Mouse (Mus musculus) v-Abl transformed pro-B cells (cell line): ENCODE data around the gene Myoc.

Source experiments
- in situ Hi-C, 2 experiments: fragments of 400-800 bp; cut with MboI; formaldehyde crosslinking; loops; one replicate each; pipeline ENCODE4 v1.15.1; 2025; ENCODE audit not compliant: unreplicated experiment in 2 of 2

Myoc gene

DNA sequence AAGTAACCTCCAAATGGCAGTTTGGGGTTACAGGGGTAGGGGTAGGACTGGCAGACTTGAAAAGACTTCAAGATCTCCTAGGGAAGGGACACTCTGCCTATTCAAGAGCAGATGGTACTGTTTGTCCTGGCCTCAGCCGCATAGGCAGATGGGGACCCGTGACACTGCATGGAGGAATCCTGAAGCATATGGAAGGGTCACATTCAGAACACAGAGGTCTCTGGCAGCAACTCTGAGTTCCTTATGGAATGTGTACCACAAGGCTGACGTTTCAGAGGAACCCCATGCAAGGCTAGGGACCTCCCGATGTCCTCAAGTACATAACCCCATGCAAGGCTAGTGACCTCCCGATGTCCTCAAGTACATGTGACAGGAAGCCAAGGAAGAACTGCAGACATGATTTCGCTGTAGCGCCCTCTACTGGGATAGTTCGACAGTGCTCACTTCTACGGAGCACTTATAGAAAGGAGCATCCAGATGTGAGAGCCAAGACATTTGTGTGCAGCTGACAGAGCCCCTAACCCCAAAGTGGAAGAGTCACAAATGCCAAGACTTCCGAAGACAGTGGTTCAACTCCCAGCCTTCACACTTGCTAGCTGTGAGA, 7.2 kb downstream of the Myoc start:
- in situ Hi-C loops: no loop called here

DNA sequence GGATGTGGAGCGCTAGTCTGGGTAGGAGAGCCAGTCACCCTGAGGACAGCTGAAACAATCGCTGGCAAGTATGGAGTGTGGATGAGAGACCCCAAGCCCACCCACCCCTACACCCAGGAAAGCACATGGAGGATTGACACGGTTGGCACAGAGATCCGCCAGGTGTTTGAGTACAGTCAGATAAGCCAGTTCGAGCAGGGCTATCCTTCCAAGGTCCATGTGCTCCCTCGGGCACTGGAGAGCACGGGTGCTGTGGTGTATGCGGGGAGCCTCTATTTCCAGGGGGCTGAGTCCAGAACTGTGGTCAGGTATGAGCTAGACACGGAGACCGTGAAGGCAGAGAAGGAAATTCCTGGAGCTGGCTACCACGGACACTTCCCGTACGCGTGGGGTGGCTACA, 9.5 kb downstream of the Myoc start:
- in situ Hi-C loops: no loop called here

DNA sequence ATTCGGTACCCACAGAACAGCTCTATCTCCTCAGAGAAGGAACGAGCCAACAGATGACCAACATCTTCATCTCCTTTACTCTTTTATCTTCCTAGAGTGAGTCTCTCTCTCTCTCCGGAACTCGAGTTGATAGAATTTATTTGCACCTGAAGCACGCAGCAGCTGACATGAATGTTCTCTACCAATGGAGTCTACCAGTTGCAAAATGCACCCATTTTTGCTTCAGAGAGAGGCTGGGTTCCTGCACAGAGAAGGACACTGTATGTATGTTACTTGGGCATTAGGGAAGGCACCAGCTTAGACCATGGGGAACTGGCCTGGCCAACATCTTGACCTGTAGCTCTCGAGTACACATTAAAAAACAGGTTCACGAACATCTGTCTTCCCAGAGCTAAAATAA, 19.2 kb downstream of the Myoc start, which contains the start of gene Myocos:
Myocos (minus strand) TSS at position 101 of the 400 bp plus-strand sequence.
- in situ Hi-C loops: loop anchor here in 1 of 2 experiments (25.0 kb wide), 1 partner anchor 296 kb away; no protein-coding TSS in a partner anchor

DNA sequence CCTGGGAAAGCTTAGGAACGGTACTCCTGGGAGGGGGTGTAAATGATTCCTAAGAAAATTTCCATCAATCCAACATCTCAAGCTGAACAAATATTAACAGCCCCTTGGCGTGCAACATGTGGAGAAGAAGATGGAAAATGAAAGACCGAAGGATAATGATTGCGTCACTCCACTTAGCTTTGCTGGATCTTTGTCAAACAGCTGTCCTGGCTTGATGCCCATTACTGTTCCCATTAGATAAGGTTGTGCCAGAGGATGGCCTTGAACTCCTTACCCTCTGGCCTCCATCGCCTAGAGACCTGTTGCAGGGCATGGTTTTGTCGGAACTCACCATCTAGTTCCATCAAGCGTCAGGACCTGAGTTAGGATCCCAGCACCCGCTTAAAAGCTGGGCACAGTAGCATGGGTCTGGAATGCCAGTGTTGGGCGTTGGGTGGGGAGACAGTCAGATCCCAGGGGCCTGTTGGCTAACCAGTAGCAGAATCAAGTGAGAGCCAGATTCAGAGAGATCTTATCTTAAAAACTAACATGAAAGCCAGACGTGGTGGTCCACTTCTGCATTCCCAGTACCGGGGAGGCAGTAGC, 21.4 kb downstream of the Myoc start:
- in situ Hi-C loops: loop anchor here (5.0 to 25.0 kb wide), 5 partner anchors 108 to 686 kb away; partner anchors contain the start of gene 4930558K02Rik (in 1 of the 2)

DNA sequence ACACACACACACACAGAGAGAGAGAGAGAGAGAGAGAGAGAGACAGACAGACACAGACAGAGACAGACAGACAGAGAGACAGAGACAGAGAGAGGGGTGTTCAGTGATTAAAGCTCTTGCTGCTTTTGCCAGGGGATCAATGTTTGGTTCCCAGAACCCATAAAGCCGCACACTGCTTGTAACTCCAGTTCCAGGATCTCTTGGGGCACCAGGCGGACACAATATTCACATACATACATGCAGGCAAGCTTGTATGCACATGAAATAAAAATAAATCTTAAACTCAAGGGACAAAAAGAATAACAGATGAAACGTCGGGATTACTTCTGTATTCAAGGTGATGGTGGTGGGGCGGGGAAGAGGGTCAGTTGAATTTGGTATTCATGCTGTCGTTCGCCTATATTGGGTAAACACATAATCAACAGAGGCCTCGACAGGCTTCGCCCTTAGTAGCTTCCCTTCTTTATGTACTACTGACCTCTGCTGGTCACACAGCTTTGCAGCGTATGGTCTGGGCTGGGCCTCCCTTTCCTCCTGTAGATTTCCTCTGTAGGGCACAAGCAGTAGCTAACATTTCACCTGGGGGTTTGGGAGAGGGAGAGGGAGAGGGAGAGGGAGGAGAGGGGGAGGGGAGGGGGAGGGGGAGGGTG, 26.0 kb downstream of the Myoc start:
- in situ Hi-C loops: loop anchor here (5.0 to 25.0 kb wide), 5 partner anchors 113 to 690 kb away; partner anchors contain the start of gene 4930558K02Rik (in 1 of the 2)

DNA sequence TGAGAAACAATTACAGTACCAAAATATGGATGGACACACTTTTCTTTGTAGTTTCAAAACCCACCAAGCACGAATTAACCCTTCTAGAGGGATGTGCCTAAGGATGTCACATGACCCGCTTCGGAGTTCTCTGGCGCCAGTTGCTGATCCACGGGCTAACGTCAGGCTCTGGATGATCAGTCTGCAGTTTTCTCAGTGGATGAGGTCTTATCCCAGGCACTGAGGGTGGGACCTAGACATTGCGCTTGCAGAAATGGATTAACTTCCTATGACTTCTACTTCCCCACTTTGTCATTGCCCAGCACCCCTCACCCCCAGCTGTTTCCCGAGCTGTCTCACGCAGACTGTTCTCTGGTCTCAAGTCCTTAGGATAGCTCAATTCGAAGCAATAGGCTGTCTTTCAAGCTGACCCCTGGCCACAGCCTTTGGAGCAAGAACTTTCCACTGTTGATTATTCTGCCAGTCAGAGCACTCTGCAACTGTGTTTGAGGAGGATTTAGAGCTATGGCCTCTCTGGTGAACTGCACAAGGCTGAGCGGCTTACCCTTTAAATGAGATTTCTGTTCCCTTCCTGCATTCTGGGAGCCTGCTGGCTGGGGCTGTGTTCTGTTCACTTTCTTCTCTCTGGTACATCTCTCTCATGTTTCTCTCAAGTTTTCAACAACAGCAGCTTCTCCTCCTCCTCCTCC, 26.7 kb downstream of the Myoc start:
- in situ Hi-C loops: loop anchor here (10.0 to 25.0 kb wide), 4 partner anchors 301 to 691 kb away; partner anchors contain the start of gene 4930558K02Rik (in 1 of the 2)

DNA sequence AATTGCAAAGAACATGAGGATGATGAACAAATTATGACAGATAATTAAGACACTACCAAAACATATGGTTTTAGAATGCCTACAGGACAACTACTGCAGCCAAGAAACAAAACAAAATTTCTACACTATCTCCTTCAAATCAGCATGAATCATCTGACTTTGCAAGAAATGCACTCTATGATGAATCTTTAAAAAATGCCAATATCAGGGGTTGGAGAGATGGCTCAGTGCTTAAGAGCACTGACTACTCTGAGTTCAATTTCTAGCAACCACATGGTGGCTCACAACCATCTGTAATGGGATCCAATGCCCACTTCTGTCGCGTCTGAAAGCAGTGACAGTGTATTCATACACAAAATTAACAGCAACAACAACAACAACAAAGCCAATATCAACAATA, 54.8 kb downstream of the Myoc start:
- in situ Hi-C loops: loop anchor here in 1 of 2 experiments (10.0 kb wide), 1 partner anchor 1251 kb away; no protein-coding TSS in a partner anchor

DNA sequence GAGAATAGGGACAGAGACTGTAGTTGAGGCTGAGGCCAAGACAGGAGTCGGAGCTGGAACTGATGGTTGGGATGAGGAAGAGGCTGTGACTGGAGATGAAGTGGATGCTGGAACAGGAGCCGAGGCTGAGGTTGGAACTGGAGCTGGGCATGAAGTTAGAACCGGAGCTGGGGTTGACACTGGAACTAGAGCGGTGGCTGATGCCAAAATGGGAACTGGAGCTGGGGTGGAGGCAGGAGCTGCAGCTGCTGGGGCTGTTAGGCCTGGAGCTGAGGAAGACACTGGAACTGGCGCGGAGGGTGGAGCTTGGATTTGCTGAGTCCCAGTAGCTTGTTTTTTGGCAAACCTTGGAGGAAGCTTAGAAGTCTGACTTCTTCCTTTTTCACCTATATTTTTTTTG, 58.9 kb downstream of the Myoc start:
- in situ Hi-C loops: loop anchor here in 1 of 2 experiments (10.0 kb wide), 1 partner anchor 1247 kb away; no protein-coding TSS in a partner anchor
